In the genomic region with DNA sequence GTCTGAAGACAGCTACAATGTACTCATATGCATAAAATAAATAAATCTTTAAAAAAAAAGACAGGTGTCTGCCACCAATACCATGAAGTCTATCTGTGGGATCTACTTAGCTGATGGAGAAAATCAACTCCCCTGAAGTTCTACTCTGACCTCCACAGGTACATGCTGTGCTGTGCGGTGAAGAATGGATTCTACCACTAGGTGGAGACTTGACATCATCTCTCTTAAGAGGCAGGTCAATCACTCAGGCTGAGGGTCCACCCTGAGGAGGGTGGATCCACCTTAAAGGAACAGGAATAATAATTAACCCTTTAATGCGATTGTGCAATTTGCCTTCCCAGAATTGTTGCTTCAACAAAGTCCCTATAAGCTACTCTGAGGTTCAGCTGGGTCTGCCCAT, we compare ENCODE assay signal across 8 mouse cellular contexts. TPM values are rescaled to one million over a fixed set of nuclear protein-coding genes. Genes with fewer than 3 reads are reported as not detected.
DNase-seq lines count a peak whose midpoint lies in the region; ATAC-seq lines count a peak whose summit lies in the region.

No protein-coding gene starts in this region.

- no peak overlapping the region for H3K27ac ChIP-seq in liver, embryonic 13.5 days
- H3K27ac ChIP-seq in hindbrain, embryonic 11.5 days (ENCODE audit: low read depth, low read length) = no peak overlapping the region

- 14% methylated on average over 2 of the region's 2 CpGs for WGBS in liver, embryonic 13.5 days (ENCODE audit: insufficient replicate concordance)
- WGBS in hindbrain, embryonic 11.5 days = 16% methylated on average over 2 of the region's 2 CpGs

- H3K4me2 ChIP-seq in liver, embryonic 13.5 days = no peak overlapping the region
- H3K4me2 ChIP-seq in hindbrain, embryonic 11.5 days (replicated peaks; ENCODE audit: low read depth, low read length) = no peak overlapping the region

- H3K4me1 ChIP-seq in liver, embryonic 13.5 days (replicated peaks) = no peaks in the 10 kb centered on the region
- no peaks in the 10 kb centered on the region for H3K4me1 ChIP-seq in hindbrain, embryonic 11.5 days (replicated peaks; ENCODE audit: control insufficient read depth, insufficient read depth, low read length)

- DNase-seq in cerebellum, postnatal 10 days = peak; percentile 33 to 51
- DNase-seq in cerebellum, adult 8-10 months = no peak
- DNase-seq in 3T3-L1 (ENCODE audit: low read depth, low spot score) = peak; percentile 38
- no peak for DNase-seq in liver, embryonic 13.5 days
- DNase-seq in left cerebral cortex, adult 8-10 months (ENCODE audit: low spot score in 2 of 2) = no peak
- no peak for DNase-seq in cerebellum, adult 11-12 months
- no peak for DNase-seq in hindbrain, embryonic 11.5 days (ENCODE audit: low spot score)

- no peak overlapping the region for H3K9ac ChIP-seq in liver, embryonic 13.5 days
- H3K9ac ChIP-seq in hindbrain, embryonic 11.5 days (ENCODE audit: low read depth, low read length) = no peak overlapping the region

- no peak overlapping the region for H3K4me3 ChIP-seq in liver, embryonic 13.5 days (replicated peaks)
- no peak overlapping the region for H3K4me3 ChIP-seq in hindbrain, embryonic 11.5 days (ENCODE audit: low read depth, low read length)

- H3K27me3 ChIP-seq in liver, embryonic 13.5 days = no peaks in the 10 kb centered on the region
- no peaks in the 10 kb centered on the region for H3K27me3 ChIP-seq in hindbrain, embryonic 11.5 days (ENCODE audit: control insufficient read depth, insufficient read depth, low read length)

- ATAC-seq in common myeloid progenitor, adult 5-6 weeks (replicated peaks; ENCODE audit: low read depth, poor library complexity, severe bottlenecking) = peak; percentile 66
- ATAC-seq in liver, embryonic 13.5 days (ENCODE audit: low read depth) = 0 out of 2 replicates have a peak, but pooled peaks have one; percentile 57
- no peak for ATAC-seq in hindbrain, embryonic 11.5 days (ENCODE audit: low FRiP score)

- H3K36me3 ChIP-seq in liver, embryonic 13.5 days = no peaks in the 10 kb centered on the region
- no peaks in the 10 kb centered on the region for H3K36me3 ChIP-seq in hindbrain, embryonic 11.5 days (ENCODE audit: control insufficient read depth, insufficient read depth, low read length)

- no peaks in the 10 kb centered on the region for H3K9me3 ChIP-seq in liver, embryonic 13.5 days (replicated peaks)
- no peaks in the 10 kb centered on the region for H3K9me3 ChIP-seq in hindbrain, embryonic 11.5 days (ENCODE audit: control insufficient read depth, low read length)

RNA-seq across cellular contexts. Expression of a gene that starts 9.2 kb away (rescaled TPM):
- total RNA-seq in common myeloid progenitor, adult 5-6 weeks (2017) = not detected in 2 replicates
- polyA plus RNA-seq in liver, embryonic 13.5 days (2015; fragmentation: Nextera tagmentation; extraction: Ambion mirVana) = not detected in 2 replicates
- 1 to 10 TPM in 1 of 4 experiments, under 1 TPM in 3; 0.46 to 1.1 (median 0.67) TPM for total RNA-seq in left cerebral cortex, adult 8-10 months (2022)
- 0.18 and 0.31 TPM in 2 replicates for polyA plus RNA-seq in hindbrain, embryonic 11.5 days (2014; fragmentation: Nextera tagmentation; extraction: Ambion mirVana)

RNA-seq across cellular contexts. Expression of a gene that starts 10.4 kb away (rescaled TPM):
- 132 and 142 TPM in 2 replicates for total RNA-seq in common myeloid progenitor, adult 5-6 weeks (2017)
- polyA plus RNA-seq in liver, embryonic 13.5 days (2015; fragmentation: Nextera tagmentation; extraction: Ambion mirVana) = 224 and 292 TPM in 2 replicates
- 100 to 1,000 TPM; 580 to 641 (median 617) TPM for total RNA-seq in left cerebral cortex, adult 8-10 months (2022)
- 343 and 344 TPM in 2 replicates for polyA plus RNA-seq in hindbrain, embryonic 11.5 days (2014; fragmentation: Nextera tagmentation; extraction: Ambion mirVana)

RNA-seq across cellular contexts. Expression of a gene that starts 22.9 kb away (rescaled TPM):
- 30.3 and 32.8 TPM in 2 replicates for total RNA-seq in common myeloid progenitor, adult 5-6 weeks (2017)
- polyA plus RNA-seq in liver, embryonic 13.5 days (2015; fragmentation: Nextera tagmentation; extraction: Ambion mirVana) = 12.7 and 13.0 TPM in 2 replicates
- total RNA-seq in left cerebral cortex, adult 8-10 months (2022) = 10 to 100 TPM; 36.8 to 46.7 (median 42.9) TPM
- 28.5 and 28.9 TPM in 2 replicates for polyA plus RNA-seq in hindbrain, embryonic 11.5 days (2014; fragmentation: Nextera tagmentation; extraction: Ambion mirVana)

RNA-seq across cellular contexts. Expression of a gene that starts 23.0 kb away (rescaled TPM):
- total RNA-seq in common myeloid progenitor, adult 5-6 weeks (2017) = 103 and 108 TPM in 2 replicates
- 79.1 and 83.7 TPM in 2 replicates for polyA plus RNA-seq in liver, embryonic 13.5 days (2015; fragmentation: Nextera tagmentation; extraction: Ambion mirVana)
- 10 to 100 TPM; 50.4 to 59.8 (median 55.2) TPM for total RNA-seq in left cerebral cortex, adult 8-10 months (2022)
- polyA plus RNA-seq in hindbrain, embryonic 11.5 days (2014; fragmentation: Nextera tagmentation; extraction: Ambion mirVana) = 124 and 136 TPM in 2 replicates

RNA-seq across cellular contexts. Expression of a gene that starts 38.3 kb away (rescaled TPM):
- 22.7 and 48.4 TPM in 2 replicates for total RNA-seq in common myeloid progenitor, adult 5-6 weeks (2017)
- 22.8 and 25.3 TPM in 2 replicates for polyA plus RNA-seq in liver, embryonic 13.5 days (2015; fragmentation: Nextera tagmentation; extraction: Ambion mirVana)
- total RNA-seq in left cerebral cortex, adult 8-10 months (2022) = 10 to 100 TPM; 44.9 to 57.8 (median 51.0) TPM
- polyA plus RNA-seq in hindbrain, embryonic 11.5 days (2014; fragmentation: Nextera tagmentation; extraction: Ambion mirVana) = 50.9 and 58.3 TPM in 2 replicates

Comparison
In these comparisons a context has a peak if more than half of its experiments do, and no peak if none do; other contexts are left out.
1. DNase-seq: peak in cerebellum, postnatal 10 days (2 of 2) and 3T3-L1 (single experiment); none in cerebellum, adult 8-10 months (single experiment), liver, embryonic 13.5 days (single experiment), left cerebral cortex, adult 8-10 months (0 of 2), cerebellum, adult 11-12 months (single experiment) and hindbrain, embryonic 11.5 days (single experiment).